Mouse (Mus musculus): ENCODE data around the gene Tsc22d2.

Gene Tsc22d2

GRCm38 (mm10) chr3:58414234-58414938 is at the start of gene Tsc22d2:
Tsc22d2 (plus strand) TSS chr3:58414715.
- DNase-seq (ENCODE audit: low read depth): peak; percentile 84

- peak; percentile 14 for DNase-seq (ENCODE audit: low read depth)
Observed at GRCm38 (mm10) chr3:58366756-58367155, 47.8 kb upstream of the Tsc22d2 start.

- no peak for DNase-seq (ENCODE audit: low read depth)
Observed at GRCm38 (mm10) chr3:58370811-58371210, 43.7 kb upstream of the Tsc22d2 start.

- DNase-seq (ENCODE audit: low read depth): no peak
Observed at GRCm38 (mm10) chr3:58372066-58372904, 42.2 kb upstream of the Tsc22d2 start.

- DNase-seq (ENCODE audit: low read depth): no peak
Observed at GRCm38 (mm10) chr3:58372905-58373208, 41.7 kb upstream of the Tsc22d2 start.

GRCm38 (mm10) chr3:58374281-58374680 is 40.2 kb upstream of the Tsc22d2 start:
- DNase-seq (ENCODE audit: low read depth): no peak

- no peak for DNase-seq (ENCODE audit: low read depth)
Observed at GRCm38 (mm10) chr3:58376713-58377112, 37.8 kb upstream of the Tsc22d2 start.

- no peak for DNase-seq (ENCODE audit: low read depth)
Observed at GRCm38 (mm10) chr3:58377589-58378134, 36.9 kb upstream of the Tsc22d2 start.

GRCm38 (mm10) chr3:58382676-58383075 is 31.8 kb upstream of the Tsc22d2 start:
- DNase-seq (ENCODE audit: low read depth): no peak

- no peak for DNase-seq (ENCODE audit: low read depth)
Observed at GRCm38 (mm10) chr3:58385060-58385459, 29.5 kb upstream of the Tsc22d2 start.

- no peak for DNase-seq (ENCODE audit: low read depth)
Observed at GRCm38 (mm10) chr3:58388731-58389130, 25.8 kb upstream of the Tsc22d2 start.

- DNase-seq (ENCODE audit: low read depth): no peak
Observed at GRCm38 (mm10) chr3:58398541-58398940, 16.0 kb upstream of the Tsc22d2 start.

- DNase-seq (ENCODE audit: low read depth): no peak
Observed at GRCm38 (mm10) chr3:58399931-58400330, 14.6 kb upstream of the Tsc22d2 start.

GRCm38 (mm10) chr3:58411669-58412068 is 2.8 kb upstream of the Tsc22d2 start:
- DNase-seq (ENCODE audit: low read depth): no peak

GRCm38 (mm10) chr3:58413671-58414070 is 844 bp upstream of the Tsc22d2 start:
- no peak for DNase-seq (ENCODE audit: low read depth)

- DNase-seq (ENCODE audit: low read depth): peak; percentile 21
Observed at GRCm38 (mm10) chr3:58414986-58415883, 720 bp downstream of the Tsc22d2 start.

GRCm38 (mm10) chr3:58415884-58416725 is 1.6 kb downstream of the Tsc22d2 start:
- peak; percentile 78 for DNase-seq (ENCODE audit: low read depth)

- DNase-seq (ENCODE audit: low read depth): peak; percentile 34
Observed at GRCm38 (mm10) chr3:58416726-58417437, 2.4 kb downstream of the Tsc22d2 start.

GRCm38 (mm10) chr3:58418724-58419705 is 4.5 kb downstream of the Tsc22d2 start:
- DNase-seq (ENCODE audit: low read depth): no peak
